Mouse (Mus musculus) right cerebral cortex, adult 18-20 months (tissue): ENCODE data around the gene Rhox2b.
"Not testable (repeated sequence)": the region's sequence is repeated elsewhere in the genome, so short reads cannot be mapped to it uniquely, and the experiment has no call there.

ENCODE experiments used
- DNase-seq: peaks from one replicate; pipeline ENCODE4 v3.0.0; 2022; ENCODE audit warnings: mixed read lengths

The Rhox2b gene

DNA sequence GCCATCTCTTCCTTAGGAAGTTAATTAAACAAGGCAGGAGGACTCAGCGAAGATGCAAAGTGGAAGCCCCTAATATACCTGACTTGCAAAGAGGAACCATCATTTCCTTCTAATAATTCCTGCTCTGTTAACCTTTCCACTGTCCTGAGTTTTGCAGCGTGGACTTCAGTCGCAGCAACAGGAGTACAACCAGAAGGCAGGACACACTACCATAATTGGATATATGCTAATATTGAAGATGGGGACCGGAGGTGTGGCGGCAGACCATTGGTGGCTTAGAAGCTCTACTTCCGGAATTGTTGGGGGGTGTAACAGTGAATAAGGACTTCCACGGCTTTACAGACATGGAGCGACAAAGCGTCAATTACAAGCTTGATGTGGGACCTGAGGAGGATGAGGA is at the start of gene Rhox2b:
Gene Rhox2b, plus strand, starts transcription at position 301 of the 400 bp plus-strand sequence.
- DNase-seq, result not testable (repeated sequence)

DNA sequence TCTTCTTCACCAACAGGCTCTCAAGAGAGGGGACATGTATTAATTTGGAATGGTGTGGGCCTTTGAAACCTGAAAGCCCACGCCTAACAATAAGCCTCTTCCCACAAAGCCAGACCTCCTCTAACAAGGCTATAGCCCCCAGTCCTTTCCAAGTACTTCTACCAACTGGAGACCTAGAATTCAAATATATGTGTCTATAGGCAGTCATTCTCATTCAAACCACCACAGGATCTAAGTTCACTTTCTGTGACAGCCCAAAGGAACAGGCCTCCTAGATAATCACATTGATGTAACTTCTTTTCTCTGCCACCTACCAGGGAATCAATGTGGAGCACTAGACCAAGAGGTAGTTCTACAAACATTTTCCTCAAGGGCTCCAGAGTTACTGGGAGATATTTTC is 32.1 kb upstream of the Rhox2b start, which contains the start of gene Rhox3a2:
Gene Rhox3a2, plus strand, starts transcription at position 301 of the 400 bp plus-strand sequence.
- not testable (repeated sequence) for DNase-seq

DNA sequence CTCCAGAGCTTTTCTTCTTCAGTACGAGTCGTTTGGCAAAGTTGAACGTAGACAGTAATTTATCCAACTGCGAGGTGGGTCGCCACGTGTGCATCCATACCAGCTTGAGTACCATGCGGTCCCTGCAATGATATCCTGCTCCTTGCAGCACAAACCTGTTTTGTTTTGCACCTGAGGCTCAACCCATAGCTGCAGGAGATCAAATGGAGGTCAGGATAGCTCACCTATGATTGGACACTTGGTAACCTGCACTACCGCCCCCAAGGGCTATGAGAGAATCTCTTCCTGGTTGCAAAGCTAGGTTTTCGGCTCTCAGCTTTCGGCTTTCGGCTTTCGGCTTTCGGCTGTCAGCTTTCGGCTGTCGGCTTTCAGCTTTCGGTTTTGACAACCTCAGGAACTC is 21.3 kb upstream of the Rhox2b start, which contains the start of gene Rhox4a2:
Gene Rhox4a2, plus strand, starts transcription at position 301 of the 400 bp plus-strand sequence.
- not testable (repeated sequence) for DNase-seq

DNA sequence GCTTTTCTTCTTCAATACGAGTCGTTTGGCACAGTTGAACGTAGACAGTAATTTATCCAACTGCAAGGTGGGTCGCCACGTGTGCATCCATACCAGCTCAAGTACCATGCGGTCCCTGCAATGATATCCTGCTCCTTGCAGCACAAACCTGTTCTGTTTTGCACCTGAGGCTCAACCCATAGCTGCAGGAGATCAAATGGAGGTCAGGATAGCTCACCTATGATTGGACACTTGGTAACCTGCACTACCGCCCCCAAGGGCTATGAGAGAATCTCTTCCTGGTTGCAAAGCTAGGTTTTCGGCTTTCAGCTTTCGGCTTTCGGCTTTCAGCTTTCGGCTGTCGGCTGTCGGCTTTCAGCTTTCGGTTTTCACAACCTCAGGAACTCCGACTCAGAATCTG is 20.3 kb downstream of the Rhox2b start, which contains the start of gene Rhox4b:
Gene Rhox4b, plus strand, starts transcription at position 301 of the 400 bp plus-strand sequence.
- not testable (repeated sequence) for DNase-seq

DNA sequence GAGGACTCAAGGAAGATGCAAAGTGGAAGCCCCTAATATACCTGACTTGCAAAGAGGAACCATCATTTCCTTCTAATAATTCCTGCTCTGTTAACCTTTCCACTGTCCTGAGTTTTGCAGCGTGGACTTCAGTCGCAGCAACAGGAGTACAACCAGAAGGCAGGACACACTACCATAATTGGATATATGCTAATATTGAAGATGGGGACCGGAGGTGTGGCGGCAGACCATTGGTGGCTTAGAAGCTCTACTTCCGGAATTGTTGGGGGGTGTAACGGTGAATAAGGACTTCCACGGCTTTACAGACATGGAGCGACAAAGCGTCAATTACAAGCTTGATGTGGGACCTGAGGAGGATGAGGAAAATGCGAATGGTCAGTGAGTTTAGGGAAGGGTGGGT is 41.5 kb downstream of the Rhox2b start, which contains the start of gene Rhox2c:
Gene Rhox2c, plus strand, starts transcription at position 301 of the 400 bp plus-strand sequence.
- not testable (repeated sequence) for DNase-seq

DNA sequence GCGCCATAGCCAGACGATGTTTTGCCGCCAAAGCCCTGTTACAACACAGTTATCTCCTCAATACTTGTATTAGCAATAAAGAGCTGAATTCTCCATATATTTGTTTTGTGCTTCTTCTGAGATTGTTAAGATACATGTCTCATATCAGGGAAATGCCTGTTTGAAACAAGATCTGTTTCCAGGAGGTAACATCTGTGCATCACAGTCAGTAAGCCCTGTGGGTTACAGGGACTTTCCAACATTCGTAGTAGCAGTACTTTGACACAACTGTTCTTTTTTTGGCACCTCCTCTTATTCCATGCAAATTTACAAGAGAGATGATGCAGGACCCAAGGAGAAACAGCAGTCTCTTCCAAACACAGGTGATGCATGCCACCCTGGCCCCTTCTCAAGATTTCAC is 46.4 kb downstream of the Rhox2b start, which contains the start of gene Rhox3c:
Gene Rhox3c, plus strand, starts transcription at position 301 of the 400 bp plus-strand sequence.
- not testable (repeated sequence) for DNase-seq
